Mouse (Mus musculus) midbrain, embryonic 15.5 days (tissue): ENCODE measurements at regions not wholly inside any gene's neighbourhood (a gene's known extent, or its start where the extent isn't known, plus 50 kb on each side); places are given as distances from the start of the nearest gene placed in this dataset.

Experiments used
- ATAC-seq: fragments of 200-750 bp; cut with Nextera tagmentation; replicated peaks from 2 replicates; pipeline ENCODE4 v1.8.0; 2017; ENCODE audit warnings: moderate TSS enrichment
- H3K27ac ChIP-seq: fragments of 300-500 bp; sonication (generic); 2 replicates; pipeline ENCODE4 v1.5.1; 2015; ENCODE audit warnings: mild to moderate bottlenecking, inconsistent platforms
- H3K27me3 ChIP-seq: fragments of 300-500 bp; sonication (generic); replicated peaks from 2 replicates; pipeline ENCODE4 v1.6.1; 2015; ENCODE audit warnings: inconsistent platforms
- H3K36me3 ChIP-seq: fragments of 300-500 bp; sonication (generic); replicated peaks from 2 replicates; pipeline ENCODE4 v1.6.1; 2015; ENCODE audit warnings: inconsistent platforms
- H3K4me1 ChIP-seq: fragments of 300-500 bp; sonication (generic); 2 replicates; pipeline ENCODE4 v1.6.1; 2015; ENCODE audit warnings: inconsistent platforms
- H3K4me2 ChIP-seq: fragments of 300-500 bp; sonication (generic); 2 replicates; pipeline ENCODE4 v1.6.1; 2015; ENCODE audit warnings: inconsistent platforms, mild to moderate bottlenecking, moderate library complexity
- H3K4me3 ChIP-seq: fragments of 300-500 bp; sonication (generic); 2 replicates; pipeline ENCODE4 v1.5.1; 2015; ENCODE audit warnings: mild to moderate bottlenecking, inconsistent platforms
- H3K9ac ChIP-seq: fragments of 300-500 bp; sonication (generic); 2 replicates; pipeline ENCODE4 v1.6.1; 2015; ENCODE audit warnings: mild to moderate bottlenecking, inconsistent platforms
- H3K9me3 ChIP-seq: fragments of 300-500 bp; sonication (generic); 2 replicates; pipeline ENCODE4 v1.6.1; 2016; ENCODE audit warnings: inconsistent platforms
- WGBS: fragments of 180-500 bp; shearing (Covaris S2); methylation state at CpG from one replicate; pipeline ENCODE4 v1.1.7; 2015; ENCODE audit warnings: mixed read lengths; 5-methylcytosine and 5-hydroxymethylcytosine counted together

DNA sequence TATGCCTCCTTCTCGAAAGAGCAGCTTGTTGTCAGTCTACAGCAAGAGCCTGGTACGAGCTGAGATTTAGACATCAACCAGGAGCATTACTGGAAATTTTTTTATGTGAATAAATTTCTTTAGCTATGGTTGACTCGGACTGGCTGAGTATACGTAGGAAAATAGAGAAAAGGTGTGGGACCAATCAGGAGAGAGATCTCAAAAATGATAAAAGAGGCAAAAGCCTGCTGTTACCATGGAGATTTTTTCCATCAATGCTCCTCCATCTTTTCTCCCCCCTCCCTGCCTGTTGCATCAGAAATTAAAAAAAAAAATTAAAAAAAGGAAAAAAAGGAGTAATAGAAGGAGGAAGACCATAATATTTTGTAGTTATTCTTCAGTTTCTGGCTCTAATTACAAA is 890.3 kb upstream of the Snrpn start:
- H3K9me3 ChIP-seq = peaks cover 5% of the 10 kb centered on the region; the same call in 1 of the 2 replicates
- H3K27ac ChIP-seq = peak overlapping the region; percentile 55; the same call in 1 of the 2 replicates
- 62% methylated on average over 4 of the region's 4 CpGs for WGBS
- peak overlapping the region; percentile 16; the same call in 1 of the 2 replicates for H3K4me3 ChIP-seq
- ATAC-seq = 0 out of 2 replicates have a peak, but pooled peaks have one; percentile 17
- no peaks in the 10 kb centered on the region for H3K36me3 ChIP-seq
- no peaks in the 10 kb centered on the region for H3K4me1 ChIP-seq
- H3K27me3 ChIP-seq = no peaks in the 10 kb centered on the region
- H3K9ac ChIP-seq = no peak overlapping the region
- peak overlapping the region; percentile 25; the same call in 1 of the 2 replicates for H3K4me2 ChIP-seq
